Mouse (Mus musculus) cortical plate, adult 2 months (tissue): ENCODE results near the gene Clasp2.

Experiments used
- CTCF ChIP-seq: fragments of 200-500 bp; IDR thresholded peaks from 2 replicates; pipeline ENCODE4 v1.5.1; 2011; ENCODE audit warnings: mild to moderate bottlenecking, control low read depth, low read length; ENCODE audit not compliant: insufficient read depth; ENCODE audit errors: extremely low read depth
- POLR2A ChIP-seq: fragments of 200-500 bp; IDR thresholded peaks from 2 replicates; pipeline ENCODE4 v1.6.1; 2011; ENCODE audit warnings: mild to moderate bottlenecking, low read length, control low read depth; ENCODE audit not compliant: insufficient read depth; ENCODE audit errors: extremely low read depth

DNA sequence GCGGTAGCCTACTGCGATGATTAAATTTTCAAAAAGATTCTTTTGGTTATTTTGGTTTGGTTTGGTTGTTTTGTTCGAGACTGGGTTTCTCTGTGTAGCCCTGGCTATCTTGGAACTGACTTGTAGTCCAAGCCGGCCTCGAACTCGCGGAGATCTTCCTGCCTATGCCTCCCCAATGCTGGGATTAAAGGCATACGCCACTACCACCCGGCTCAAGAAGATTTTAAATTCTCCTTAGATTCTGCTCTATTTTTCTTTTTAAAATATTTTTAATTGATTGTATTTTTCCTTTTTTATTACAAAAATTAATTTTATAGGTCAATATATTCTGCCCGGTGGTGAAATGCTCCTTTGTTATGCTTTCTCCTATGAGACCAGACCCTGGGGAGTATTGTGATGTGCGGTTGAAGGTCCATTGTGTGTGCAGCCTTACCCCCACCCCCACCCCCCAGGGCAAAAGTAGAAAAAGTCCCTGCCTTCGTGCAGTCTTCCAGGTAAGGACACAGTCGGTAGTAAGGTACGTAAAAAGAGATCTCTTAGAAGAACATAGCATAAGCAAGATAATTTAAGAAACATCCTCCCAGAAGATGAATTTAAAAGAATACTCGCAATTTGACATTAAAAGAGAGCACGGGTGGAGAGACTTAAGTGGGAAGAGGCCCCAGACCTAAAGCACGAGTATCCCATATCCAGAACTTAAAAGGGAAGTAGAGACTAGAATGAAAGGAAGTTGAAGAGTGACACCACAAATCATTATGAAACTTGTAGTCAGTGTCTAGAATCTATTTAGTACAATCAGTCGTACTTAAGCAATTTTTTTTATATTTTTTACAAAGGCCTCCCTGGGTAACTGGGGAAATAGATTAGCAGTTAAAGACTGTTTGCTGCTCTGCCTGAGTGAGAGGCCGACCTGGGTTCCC lies 32.7 kb upstream of the Clasp2 start:
- TF ChIP-seq CTCF (no peak), POLR2A (no peak)
